Mouse (Mus musculus) lung, postnatal 0 days (tissue): ENCODE results near the gene Gm49384. TPM values are rescaled to one million over a fixed set of nuclear protein-coding genes. Genes with fewer than 3 reads are reported as not detected.

Experiments used
- ATAC-seq: fragments of 200-750 bp; cut with Nextera tagmentation; 2 replicates; pipeline ENCODE4 v1.8.0; 2017; ENCODE audit warnings: moderate library complexity
- DNase-seq: peaks from one replicate; pipeline ENCODE4 v3.0.0-alpha.2; 2016; ENCODE audit warnings: low spot score
- H3K27ac ChIP-seq: fragments of 300-500 bp; sonication (generic); 2 replicates; pipeline ENCODE4 v1.5.1; 2014; ENCODE audit warnings: antibody characterized with exemption, mild to moderate bottlenecking, low read length, mixed read lengths
- H3K27me3 ChIP-seq: fragments of 300-500 bp; sonication (generic); replicated peaks from 2 replicates; pipeline ENCODE4 v1.6.1; 2014; ENCODE audit warnings: low read length, mixed read lengths; ENCODE audit not compliant: insufficient read depth
- H3K36me3 ChIP-seq: fragments of 300-500 bp; sonication (generic); 2 replicates; pipeline ENCODE4 v1.6.1; 2014; ENCODE audit warnings: low read length, mixed read lengths; ENCODE audit not compliant: insufficient read depth
- H3K4me1 ChIP-seq: fragments of 300-500 bp; sonication (generic); 2 replicates; pipeline ENCODE4 v1.6.1; 2014; ENCODE audit warnings: antibody characterized with exemption, low read depth, low read length, mixed read lengths; ENCODE audit not compliant: insufficient read depth
- H3K4me2 ChIP-seq: fragments of 300-500 bp; sonication (generic); replicated peaks from 2 replicates; pipeline ENCODE4 v1.6.1; 2014; ENCODE audit warnings: low read depth, mild to moderate bottlenecking, low read length, moderate library complexity, mixed read lengths
- H3K4me3 ChIP-seq: fragments of 300-500 bp; sonication (generic); 2 replicates; pipeline ENCODE4 v1.5.1; 2014; ENCODE audit warnings: low read depth, low read length
- H3K9ac ChIP-seq: fragments of 300-500 bp; sonication (generic); replicated peaks from 2 replicates; pipeline ENCODE4 v1.6.1; 2014; ENCODE audit warnings: low read depth, mild to moderate bottlenecking
- H3K9me3 ChIP-seq: fragments of 300-500 bp; sonication (generic); 2 replicates; pipeline ENCODE4 v1.6.1; 2016; ENCODE audit warnings: low read length, mixed read lengths
- CTCF ChIP-seq: IDR thresholded peaks from 2 replicates; pipeline ENCODE4 v1.5.1; 2016; ENCODE audit warnings: antibody characterized with exemption, mild to moderate bottlenecking
- EP300 ChIP-seq: IDR thresholded peaks from 2 replicates; pipeline ENCODE4 v1.6.1; 2016; ENCODE audit warnings: antibody characterized with exemption, mild to moderate bottlenecking, control low read depth
- WGBS: fragments of 180-500 bp; shearing (Covaris S2); extraction: QIAGEN DNeasy Blood & Tissue Kit; methylation state at CpG from one replicate; pipeline ENCODE4 v1.1.7; 2014; 5-methylcytosine and 5-hydroxymethylcytosine counted together
- polyA plus RNA-seq: library from polyadenylated mRNA; unstranded; fragments of >200 nt; fragmentation: Nextera tagmentation; extraction: Ambion mirVana; gene quantifications from 2 replicates; pipeline ENCODE4 v1.2.1, GENCODE M21; 2015

Gm49384 gene
- polyA plus RNA-seq, 1 experiment from 2014 or later, result 6.4 TPM

DNA sequence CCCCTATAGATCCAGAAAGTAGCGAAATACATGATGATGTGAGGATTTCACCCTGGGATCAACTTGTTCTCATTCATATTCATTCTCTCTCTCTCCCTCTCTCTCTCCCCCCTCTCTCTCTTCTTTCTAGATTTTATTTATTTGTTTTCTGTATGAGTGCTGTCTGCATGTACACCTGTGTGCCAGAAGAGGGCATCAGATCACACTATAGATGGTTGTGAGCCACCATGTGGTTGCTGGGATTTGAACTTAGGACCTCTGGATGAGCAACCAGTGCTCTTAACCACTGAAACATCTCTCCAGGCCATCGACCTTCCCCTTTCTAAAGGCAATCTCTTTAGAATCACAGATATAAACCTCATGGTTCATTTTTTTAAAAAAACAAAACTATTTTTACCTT lies 4.5 kb upstream of the Gm49384 start:
- Histone ChIP-seq H3K36me3 (no peaks in the 10 kb centered on the region), H3K27ac (no peak overlapping the region), H3K4me1 (no peaks in the 10 kb centered on the region), H3K9me3 (no peaks in the 10 kb centered on the region), H3K9ac (no peak overlapping the region), H3K4me3 (no peak overlapping the region), H3K4me2 (no peak overlapping the region), H3K27me3 (no peaks in the 10 kb centered on the region)
- ATAC-seq (no peak), DNase-seq (no peak)
- peak; percentile 34; the same call in 1 of the 2 replicates for TF ChIP-seq CTCF
- TF ChIP-seq EP300, result no peak
- 95% methylated on average over 2 of the region's 2 CpGs for WGBS

- no peaks in the 10 kb centered on the region for H3K9me3 ChIP-seq
- no peak overlapping the region for H3K27ac ChIP-seq
- 95% methylated on average over 7 of the region's 7 CpGs for WGBS
- no peak for DNase-seq
- no peak overlapping the region for H3K4me2 ChIP-seq
- TF ChIP-seq CTCF (no peak), EP300 (no peak)
- H3K4me3 ChIP-seq, result no peak overlapping the region
- ATAC-seq, result no peak
- H3K27me3 ChIP-seq, result no peaks in the 10 kb centered on the region
- H3K9ac ChIP-seq, result no peak overlapping the region
- H3K36me3 ChIP-seq, result no peaks in the 10 kb centered on the region
- no peaks in the 10 kb centered on the region for H3K4me1 ChIP-seq
These were observed 3.9 kb upstream of the Gm49384 start for GRCm38 (mm10) chr12:69207926-69208325.

- DNase-seq (no peak), ATAC-seq (no peak)
- WGBS, result 88% methylated on average over 8 of the region's 8 CpGs
- Histone ChIP-seq H3K4me3 (no peak overlapping the region), H3K27me3 (no peaks in the 10 kb centered on the region), H3K4me2 (no peak overlapping the region), H3K27ac (no peak overlapping the region), H3K4me1 (no peaks in the 10 kb centered on the region), H3K9me3 (no peaks in the 10 kb centered on the region), H3K36me3 (no peaks in the 10 kb centered on the region), H3K9ac (no peak overlapping the region)
- TF ChIP-seq CTCF (no peak), EP300 (no peak)
These were observed 3.3 kb upstream of the Gm49384 start for GRCm38 (mm10) chr12:69207396-69207795.

GRCm38 (mm10) chr12:69198985-69199384 lies 5.1 kb downstream of the Gm49384 start:
- Histone ChIP-seq H3K4me3 (no peak overlapping the region), H3K4me2 (no peak overlapping the region), H3K36me3 (no peaks in the 10 kb centered on the region), H3K9me3 (no peaks in the 10 kb centered on the region), H3K27me3 (no peaks in the 10 kb centered on the region), H3K4me1 (no peaks in the 10 kb centered on the region), H3K9ac (no peak overlapping the region), H3K27ac (no peak overlapping the region)
- no peak for DNase-seq
- TF ChIP-seq EP300 (no peak), CTCF (no peak)
- ATAC-seq, result no peak

GRCm38 (mm10) chr12:69198164-69198535 lies 5.9 kb downstream of the Gm49384 start, which contains the start of gene Dnaaf2:
Gene Dnaaf2 (minus strand): TSS chr12:69198429.
- DNase-seq (peak; percentile 78), ATAC-seq (peak; percentile 34)
- Histone ChIP-seq H3K4me1 (no peaks in the 10 kb centered on the region), H3K4me2 (peak within 1 kb of the TSS; percentile 93), H3K9ac (peak within 1 kb of the TSS; percentile 71), H3K27ac (peak within 1 kb of the TSS; percentile 89), H3K27me3 (no peaks in the 10 kb centered on the region), H3K4me3 (peak within 1 kb of the TSS; percentile 93), H3K36me3 (no peaks in the 10 kb centered on the region), H3K9me3 (no peaks in the 10 kb centered on the region)
- WGBS, result under 1% methylated on average over 18 of the region's 18 CpGs
- TF ChIP-seq CTCF, result no peak
- TF ChIP-seq EP300, result no peak

GRCm38 (mm10) chr12:69197378-69198163 lies 6.5 kb downstream of the Gm49384 start:
- under 1% methylated on average over 79 of the region's 94 CpGs for WGBS
- peak; percentile 59 for DNase-seq
- peak overlapping the region; percentile 71 for H3K9ac ChIP-seq
- H3K4me1 ChIP-seq, result no peaks in the 10 kb centered on the region
- ATAC-seq, result peak; percentile 77
- TF ChIP-seq EP300 (no peak), CTCF (peak; percentile 23; the same call in 1 of the 2 replicates)
- no peaks in the 10 kb centered on the region for H3K9me3 ChIP-seq
- peak overlapping the region; percentile 93 for H3K4me2 ChIP-seq
- H3K27me3 ChIP-seq, result no peaks in the 10 kb centered on the region
- peak overlapping the region; percentile 93 for H3K4me3 ChIP-seq
- no peaks in the 10 kb centered on the region for H3K36me3 ChIP-seq
- H3K27ac ChIP-seq, result peak overlapping the region; percentile 89
